25 mouse cellular contexts compared by ENCODE assay signal in genomic region chr7:3452821-3453485, GRCm38 (mm10). TPM values are rescaled to one million over a fixed set of nuclear protein-coding genes. Genes with fewer than 3 reads are reported as not detected.
"Had no signal": no experiment of that assay in that cellular context is flagged by ENCODE, and none has a peak within 500 bp of the region (broad histone marks: within the 10 kb centered on the region; RNA-seq: fewer than 3 reads in every experiment).

No protein-coding gene starts in this region.

- H3K36me3 ChIP-seq: lung, embryonic 15.5 days; midbrain, embryonic 13.5 days; midbrain, embryonic 15.5 days; neural tube, embryonic 13.5 days; neural tube, embryonic 15.5 days had no signal

- H3K4me2 ChIP-seq: lung, embryonic 15.5 days; midbrain, embryonic 11.5 days; midbrain, embryonic 13.5 days; midbrain, embryonic 15.5 days; neural tube, embryonic 13.5 days; neural tube, embryonic 15.5 days had no signal

- H3K9ac ChIP-seq: liver, embryonic 14.5 days; lung, embryonic 15.5 days; midbrain, embryonic 13.5 days; midbrain, embryonic 15.5 days; neural tube, embryonic 13.5 days; neural tube, embryonic 15.5 days had no signal

- DNase-seq: lung, adult 18-20 months; lung, postnatal 14 days; lung, postnatal 36 days; right cerebral cortex, adult 18-20 months; right cerebral cortex, postnatal 25 days; right cerebral cortex, postnatal 4 days; spleen, adult 18-20 months; thymus, adult 18-20 months; thymus, postnatal 25 days; thymus, postnatal 4 days had no signal

- H3K27me3 ChIP-seq: lung, embryonic 15.5 days; megakaryocyte, embryonic 14.5 days; midbrain, embryonic 13.5 days; midbrain, embryonic 15.5 days; neural tube, embryonic 15.5 days had no signal

- H3K4me3 ChIP-seq: lung, embryonic 15.5 days; megakaryocyte, embryonic 14.5 days; midbrain, embryonic 13.5 days; midbrain, embryonic 15.5 days; neural tube, embryonic 13.5 days; neural tube, embryonic 15.5 days had no signal

- ATAC-seq: lung, postnatal 0 days; midbrain, embryonic 13.5 days; midbrain, embryonic 15.5 days had no signal

- H3K27ac ChIP-seq: liver, embryonic 14.5 days; lung, embryonic 15.5 days; macrophage; midbrain, embryonic 13.5 days; midbrain, embryonic 15.5 days; neural tube, embryonic 13.5 days; neural tube, embryonic 15.5 days had no signal

- H3K4me1 ChIP-seq: lung, embryonic 15.5 days; midbrain, embryonic 13.5 days; midbrain, embryonic 15.5 days; neural tube, embryonic 13.5 days; neural tube, embryonic 15.5 days had no signal

- H3K9me3 ChIP-seq: lung, embryonic 15.5 days; megakaryocyte, embryonic 14.5 days; midbrain, embryonic 13.5 days; midbrain, embryonic 15.5 days; neural tube, embryonic 13.5 days; neural tube, embryonic 15.5 days had no signal

RNA-seq across cellular contexts. Expression of gene Cacng6, which starts 29.0 kb away (rescaled TPM):
- polyA plus RNA-seq: liver, embryonic 14.5 days; lung, embryonic 15.5 days; lung, postnatal 0 days; macrophage; midbrain, embryonic 11.5 days; midbrain, embryonic 13.5 days; midbrain, embryonic 15.5 days; small intestine, adult 2 months; urinary bladder, adult 2 months had no signal

RNA-seq across cellular contexts. Expression of gene Tarm1, which starts 49.5 kb away (rescaled TPM):
- polyA plus RNA-seq: midbrain, embryonic 11.5 days; midbrain, embryonic 13.5 days; midbrain, embryonic 15.5 days; midbrain, postnatal 0 days; neural tube, embryonic 11.5 days; neural tube, embryonic 13.5 days; small intestine, adult 2 months; stomach, embryonic 14.5 days had no signal
